Mouse (Mus musculus): ENCODE results near the gene Ddc. TPM values are rescaled to one million over a fixed set of nuclear protein-coding genes. Genes with fewer than 3 reads are reported as not detected.

The Ddc gene
- polyA plus RNA-seq, 1 experiment from 2014 or later, result 21.1 TPM

Other genes with a start within 250 kb of the Ddc start
- gene Ikzf1, start 213.1 kb downstream of the Ddc start, polyA plus RNA-seq (2015; fragmentation: Nextera tagmentation; extraction: Ambion mirVana), result 1.6 and 1.9 TPM in 2 replicates
- gene Fignl1, start 89.2 kb downstream of the Ddc start, polyA plus RNA-seq (2015; fragmentation: Nextera tagmentation; extraction: Ambion mirVana), result 9.8 and 12.5 TPM in 2 replicates
- gene Grb10, start 140.5 kb upstream of the Ddc start, polyA plus RNA-seq (2015; fragmentation: Nextera tagmentation; extraction: Ambion mirVana), result 91.4 and 92.5 TPM in 2 replicates